Mouse (Mus musculus): ENCODE measurements around the gene Fam71e1. TPM values are rescaled to one million over a fixed set of nuclear protein-coding genes. Genes with fewer than 3 reads are reported as not detected.

Fam71e1 gene
- polyA plus RNA-seq, 2 experiments: 1.5 to 1.6 TPM

- H3K4me3 ChIP-seq (ENCODE audit: insufficient read depth in 1 of 2, low read depth in 2 of 2, low read length in 2 of 2): peak overlapping the region in 1 of 2 experiments; percentile 76; a peak in 2 of 4 replicates
- WGBS (ENCODE audit: insufficient replicate concordance): 74% methylated on average over 16 of the region's 16 CpGs
These were observed 25.4 kb upstream of the Fam71e1 start for GRCm38 (mm10) chr7:44470696-44471612.

DNA sequence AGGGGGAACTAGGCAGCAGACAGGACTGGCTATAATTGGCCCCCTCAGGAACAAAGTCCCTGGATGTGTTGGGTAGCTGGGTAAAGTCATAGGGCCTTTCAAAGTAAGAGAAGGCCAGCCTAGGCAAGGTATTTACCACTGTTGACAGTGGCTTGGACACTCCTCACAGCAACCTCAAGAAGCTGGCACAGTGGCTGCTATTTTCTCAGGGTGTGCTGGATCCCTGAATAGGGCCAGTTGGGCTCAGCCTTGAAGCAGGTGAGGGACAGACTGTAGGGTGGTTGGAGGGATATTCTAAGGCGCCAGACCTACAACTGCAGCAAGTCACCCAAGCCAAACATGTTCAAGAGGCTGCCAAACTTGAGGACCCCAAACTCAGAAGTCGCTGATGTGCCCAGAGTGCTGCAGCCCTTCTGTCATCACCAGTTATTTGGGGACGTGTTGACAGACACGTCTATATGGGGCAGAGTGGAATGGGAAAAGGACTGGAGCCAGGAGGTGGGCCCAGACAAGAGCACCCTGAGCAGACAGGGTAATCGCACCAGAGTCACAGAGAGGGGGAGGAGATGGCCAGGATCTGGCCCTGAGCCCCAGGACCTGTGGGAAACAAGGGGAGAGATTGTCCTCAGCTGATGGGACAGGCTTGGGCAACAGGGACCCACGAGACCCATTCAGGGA is 24.4 kb upstream of the Fam71e1 start:
- no peak for ATAC-seq (ENCODE audit: insufficient read depth)
- no peak for TF ChIP-seq EP300 (IDR thresholded peaks at IDR 0.05; ENCODE audit: low read depth)
- peaks cover 16% of the 10 kb centered on the region for H3K36me3 ChIP-seq (replicated peaks; ENCODE audit: control insufficient read depth, insufficient read depth, low read depth)
- no peak for DNase-seq (ENCODE audit: low read depth in 3 of 3, low spot score in 3 of 3)
- no peaks in the 10 kb centered on the region for H3K9me3 ChIP-seq (ENCODE audit: control insufficient read depth, low read length)
- H3K27ac ChIP-seq: peak overlapping the region; percentile 97
- peaks cover 33 to 50% of the 10 kb centered on the region in 2 experiments for H3K4me1 ChIP-seq (replicated peaks; ENCODE audit: control insufficient read depth in 2 of 2, insufficient read depth in 2 of 2, low read length in 1 of 2)
- no peak overlapping the region for H3K4me3 ChIP-seq (ENCODE audit: insufficient read depth in 1 of 2, low read depth in 2 of 2, low read length in 2 of 2)
- peaks cover 28% of the 10 kb centered on the region for H3K27me3 ChIP-seq (ENCODE audit: control insufficient read depth, insufficient read depth, low read length)
- 45% methylated on average over 6 of the region's 6 CpGs for WGBS (ENCODE audit: insufficient replicate concordance)
- H3K4me2 ChIP-seq (ENCODE audit: low read depth): no peak overlapping the region
- no peak overlapping the region for H3K9ac ChIP-seq (replicated peaks)

More at GRCm38 (mm10) chr7:44470696-44471612, 25.4 kb upstream of the Fam71e1 start:
- TF ChIP-seq EP300 (IDR thresholded peaks at IDR 0.05; ENCODE audit: low read depth) (no peak; the same call in 1 of the 2 replicates), CTCF (IDR thresholded peaks at IDR 0.05; ENCODE audit: low read depth) (no peak)
- H3K9ac ChIP-seq (replicated peaks): peak overlapping the region; percentile 94
- H3K27ac ChIP-seq: peak overlapping the region; percentile 97
- H3K4me2 ChIP-seq (ENCODE audit: low read depth): peak overlapping the region; percentile 90
- no peak for ATAC-seq (ENCODE audit: insufficient read depth)
- no peaks in the 10 kb centered on the region for H3K9me3 ChIP-seq (ENCODE audit: control insufficient read depth, low read length)
- DNase-seq (ENCODE audit: low read depth in 3 of 3, low spot score in 3 of 3): peak in 2 of 3 experiments; percentile 62 to 74
- peaks cover 17% of the 10 kb centered on the region for H3K27me3 ChIP-seq (ENCODE audit: control insufficient read depth, insufficient read depth, low read length)
- peaks cover 33 to 51% of the 10 kb centered on the region in 2 experiments for H3K4me1 ChIP-seq (replicated peaks; ENCODE audit: control insufficient read depth in 2 of 2, insufficient read depth in 2 of 2, low read length in 1 of 2)
- H3K36me3 ChIP-seq (replicated peaks; ENCODE audit: control insufficient read depth, insufficient read depth, low read depth): peaks cover 16% of the 10 kb centered on the region

DNA sequence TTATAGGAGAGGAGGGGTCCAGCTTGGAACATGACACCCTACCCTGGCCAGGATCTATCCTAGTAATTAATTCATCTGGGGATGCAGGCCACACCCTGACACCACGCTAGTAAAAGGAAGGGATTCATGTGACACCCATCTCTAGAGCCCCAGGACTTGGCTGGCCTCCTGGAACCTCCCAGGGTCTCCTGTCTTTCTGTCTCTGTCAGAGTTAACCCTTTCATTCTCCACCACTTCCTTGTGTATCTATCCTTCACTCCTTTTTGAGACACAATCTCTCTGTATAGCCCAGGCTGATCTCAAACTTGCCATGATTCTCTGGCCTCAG is 23.9 kb upstream of the Fam71e1 start:
- Histone ChIP-seq H3K27ac (no peak overlapping the region), H3K4me1 (replicated peaks; ENCODE audit: control insufficient read depth in 2 of 2, insufficient read depth in 2 of 2, low read length in 1 of 2) (peaks cover 33 to 45% of the 10 kb centered on the region in 2 experiments), H3K27me3 (ENCODE audit: control insufficient read depth, insufficient read depth, low read length) (peaks cover 33% of the 10 kb centered on the region), H3K4me3 (ENCODE audit: insufficient read depth in 1 of 2, low read depth in 2 of 2, low read length in 2 of 2) (no peak overlapping the region), H3K9me3 (ENCODE audit: control insufficient read depth, low read length) (no peaks in the 10 kb centered on the region), H3K4me2 (ENCODE audit: low read depth) (no peak overlapping the region), H3K9ac (replicated peaks) (no peak overlapping the region), H3K36me3 (replicated peaks; ENCODE audit: control insufficient read depth, insufficient read depth, low read depth) (peaks cover 16% of the 10 kb centered on the region)
- no peak for DNase-seq (ENCODE audit: low read depth in 3 of 3, low spot score in 3 of 3)
- no peak for ATAC-seq (ENCODE audit: insufficient read depth)
- WGBS (ENCODE audit: insufficient replicate concordance): 50% methylated on average over 1 of the region's 1 CpGs
- TF ChIP-seq CTCF (IDR thresholded peaks at IDR 0.05; ENCODE audit: low read depth): no peak
- TF ChIP-seq EP300 (IDR thresholded peaks at IDR 0.05; ENCODE audit: low read depth): no peak

GRCm38 (mm10) chr7:44472961-44473646 is 23.3 kb upstream of the Fam71e1 start:
- WGBS (ENCODE audit: insufficient replicate concordance): 30% methylated on average over 9 of the region's 9 CpGs
- ATAC-seq (ENCODE audit: insufficient read depth) (no peak), DNase-seq (ENCODE audit: low read depth in 3 of 3, low spot score in 3 of 3) (no peak)
- Histone ChIP-seq H3K36me3 (replicated peaks; ENCODE audit: control insufficient read depth, insufficient read depth, low read depth) (peaks cover 16% of the 10 kb centered on the region), H3K4me1 (replicated peaks; ENCODE audit: control insufficient read depth in 2 of 2, insufficient read depth in 2 of 2, low read length in 1 of 2) (peaks cover 33 to 46% of the 10 kb centered on the region in 2 experiments), H3K9me3 (ENCODE audit: control insufficient read depth, low read length) (no peaks in the 10 kb centered on the region), H3K27ac (no peak overlapping the region), H3K9ac (replicated peaks) (peak overlapping the region; percentile 45; the same call in 1 of the 2 replicates), H3K4me2 (ENCODE audit: low read depth) (no peak overlapping the region), H3K4me3 (ENCODE audit: insufficient read depth in 1 of 2, low read depth in 2 of 2, low read length in 2 of 2) (no peak overlapping the region), H3K27me3 (ENCODE audit: control insufficient read depth, insufficient read depth, low read length) (peaks cover 38% of the 10 kb centered on the region)
- TF ChIP-seq CTCF (IDR thresholded peaks at IDR 0.05; ENCODE audit: low read depth): no peak
